Mouse (Mus musculus) heart, embryonic 11.5 days (tissue): ENCODE results near the gene Bscl2. TPM values are rescaled to one million over a fixed set of nuclear protein-coding genes. Genes with fewer than 3 reads are reported as not detected.
"Not testable (repeated sequence)": the region's sequence is repeated elsewhere in the genome, so short reads cannot be mapped to it uniquely, and the experiment has no call there.

ENCODE experiments used
- ATAC-seq: fragments of 200-750 bp; cut with Nextera tagmentation; replicated peaks from 2 replicates; pipeline ENCODE4 v1.8.0; 2017; ENCODE audit warnings: moderate library complexity; ENCODE audit not compliant: insufficient number of reproducible peaks, low FRiP score, low TSS enrichment
- H3K27ac ChIP-seq: fragments of 300-500 bp; sonication (generic); 2 replicates; pipeline ENCODE4 v1.5.1; 2014; ENCODE audit warnings: mild to moderate bottlenecking, low read depth, low read length
- H3K27me3 ChIP-seq: fragments of 300-500 bp; sonication (generic); 2 replicates; pipeline ENCODE4 v1.6.1; 2014; ENCODE audit warnings: mild to moderate bottlenecking, low read length, mixed read lengths; ENCODE audit not compliant: control insufficient read depth, insufficient read depth
- H3K36me3 ChIP-seq: fragments of 300-500 bp; sonication (generic); 2 replicates; pipeline ENCODE4 v1.6.1; 2014; ENCODE audit warnings: mild to moderate bottlenecking, low read length, moderate library complexity, mixed read lengths; ENCODE audit not compliant: control insufficient read depth, insufficient read depth
- H3K4me1 ChIP-seq: fragments of 300-500 bp; sonication (generic); 2 replicates; pipeline ENCODE4 v1.6.1; 2014; ENCODE audit warnings: low read length; ENCODE audit not compliant: control insufficient read depth, insufficient read depth
- H3K4me2 ChIP-seq: fragments of 300-500 bp; sonication (generic); 2 replicates; pipeline ENCODE4 v1.6.1; 2014; ENCODE audit warnings: mild to moderate bottlenecking, moderate library complexity
- H3K4me3 ChIP-seq: fragments of 300-500 bp; sonication (generic); 2 replicates; pipeline ENCODE4 v1.5.1; 2014; ENCODE audit warnings: low read depth, low read length
- H3K9ac ChIP-seq: fragments of 300-500 bp; sonication (generic); 2 replicates; pipeline ENCODE4 v1.6.1; 2014; ENCODE audit warnings: mild to moderate bottlenecking, low read depth, low read length, moderate library complexity
- H3K9me3 ChIP-seq: fragments of 300-500 bp; sonication (generic); replicated peaks from 2 replicates; pipeline ENCODE4 v1.6.1; 2016; ENCODE audit warnings: low read length; ENCODE audit not compliant: control insufficient read depth
- WGBS: fragments of 180-500 bp; shearing (Covaris S2); extraction: QIAGEN DNeasy Blood & Tissue Kit; methylation state at CpG from one replicate; pipeline ENCODE4 v1.1.7; 2014; ENCODE audit not compliant: insufficient replicate concordance; 5-methylcytosine and 5-hydroxymethylcytosine counted together
- microRNA-seq: library from miRNA; unstranded; fragments of <30 nt; microRNA quantifications from one replicate; pipeline ENCODE4, GENCODE M21; 2016; ENCODE audit warnings: borderline number of aligned reads
- polyA plus RNA-seq: library from polyadenylated mRNA; unstranded; fragments of >200 nt; fragmentation: Nextera tagmentation; extraction: Ambion mirVana; gene quantifications from 2 replicates; pipeline ENCODE4 v1.2.1, GENCODE M21; 2014

Bscl2 gene
- polyA plus RNA-seq, 1 experiment from 2014 or later = 41.7 TPM

GRCm38 (mm10) chr19:8897211-8897864, 60.1 kb downstream of the Bscl2 start:
- H3K27me3 ChIP-seq, H3K9me3 ChIP-seq: not testable (repeated sequence)
- Histone ChIP-seq H3K4me1 (peaks cover 14% of the 10 kb centered on the region), H3K4me3 (peak overlapping the region; percentile 98), H3K27ac (peak overlapping the region; percentile 91), H3K36me3 (peaks cover 11% of the 10 kb centered on the region; the same call in 1 of the 2 replicates), H3K4me2 (peak overlapping the region; percentile 82), H3K9ac (peak overlapping the region; percentile 69)
- peak; percentile 27; the same call in 1 of the 2 replicates for ATAC-seq
- 26% methylated on average over 21 of the region's 21 CpGs for WGBS

- H3K9ac ChIP-seq = peak within 1 kb of the TSS; percentile 97
- peak; percentile 98 for ATAC-seq
Measured at GRCm38 (mm10) chr19:8897865-8898495, 60.7 kb downstream of the Bscl2 start, which contains the start of gene Ganab. Gene Ganab, plus strand, starts transcription at chr19:8898071.

More at GRCm38 (mm10) chr19:8897865-8898495, 60.7 kb downstream of the Bscl2 start, which contains the start of gene Ganab:
- H3K4me1 ChIP-seq = peaks cover 14% of the 10 kb centered on the region
- WGBS = under 1% methylated on average over 52 of the region's 53 CpGs
- no peaks in the 10 kb centered on the region for H3K9me3 ChIP-seq
- H3K27me3 ChIP-seq = no peaks in the 10 kb centered on the region
- peak within 1 kb of the TSS; percentile 82 for H3K4me2 ChIP-seq
- peaks cover 14% of the 10 kb centered on the region for H3K36me3 ChIP-seq
- peak within 1 kb of the TSS; percentile 98 for H3K4me3 ChIP-seq
- peak within 1 kb of the TSS; percentile 91 for H3K27ac ChIP-seq

Small RNA genes lying within 50 kb of the gene (microRNA-seq; reads per million reads assigned to microRNA genes)
- 0.27 reads per million for gene Mir5136

Other genes starting within 250 kb of the Bscl2 start
- 0.07 TPM in 1 of 2 replicates, not detected in the other for gene Slc22a8, start 246.2 kb upstream of the Bscl2 start, polyA plus RNA-seq
- not detected in 2 replicates for gene Slc22a6, start 219.4 kb upstream of the Bscl2 start, polyA plus RNA-seq
- gene Chrm1, start 173.7 kb upstream of the Bscl2 start, polyA plus RNA-seq = 0.06 TPM in 1 of 2 replicates, not detected in the other
- 82.6 and 87.8 TPM in 2 replicates for gene Slc3a2, start 114.1 kb upstream of the Bscl2 start, polyA plus RNA-seq
- 56.4 and 58.8 TPM in 2 replicates for gene Wdr74, start 101.6 kb upstream of the Bscl2 start, polyA plus RNA-seq
- 0.99 and 2.2 TPM in 2 replicates for gene 1700092M07Rik, start 96.7 kb upstream of the Bscl2 start, polyA plus RNA-seq
- 82.2 and 85.1 TPM in 2 replicates for gene Stx5a, start 96.1 kb upstream of the Bscl2 start, polyA plus RNA-seq
- gene Nxf1, start 80.4 kb upstream of the Bscl2 start, polyA plus RNA-seq = 126 and 138 TPM in 2 replicates
- gene Tmem223, start 66.5 kb upstream of the Bscl2 start, polyA plus RNA-seq = 146 and 150 TPM in 2 replicates
- 63.9 and 69.9 TPM in 2 replicates for gene Tmem179b, start 63.0 kb upstream of the Bscl2 start, polyA plus RNA-seq
- 12.8 and 14.3 TPM in 2 replicates for gene Taf6l, start 51.0 kb upstream of the Bscl2 start, polyA plus RNA-seq
- gene Polr2g, start 38.9 kb upstream of the Bscl2 start, polyA plus RNA-seq = 138 and 155 TPM in 2 replicates
- gene Zbtb3, start 34.9 kb upstream of the Bscl2 start, polyA plus RNA-seq = 3.9 and 5.2 TPM in 2 replicates
- gene Ttc9c, start 18.1 kb upstream of the Bscl2 start, polyA plus RNA-seq = 32.3 and 34.0 TPM in 2 replicates
- 4.6 and 6.1 TPM in 2 replicates for gene Hnrnpul2, start 17.5 kb upstream of the Bscl2 start, polyA plus RNA-seq
- gene AC129217.1, start 7.7 kb upstream of the Bscl2 start, polyA plus RNA-seq = not detected in 2 replicates
- 3.5 and 4.2 TPM in 2 replicates for gene Gng3, start 1.7 kb downstream of the Bscl2 start, polyA plus RNA-seq
- gene Lrrn4cl, start 13.3 kb downstream of the Bscl2 start, polyA plus RNA-seq = 0.33 and 0.44 TPM in 2 replicates
- 141 and 143 TPM in 2 replicates for gene Ubxn1, start 34.0 kb downstream of the Bscl2 start, polyA plus RNA-seq
- gene Uqcc3, start 43.5 kb downstream of the Bscl2 start, polyA plus RNA-seq = 53.5 and 59.0 TPM in 2 replicates
- gene Lbhd1, start 46.3 kb downstream of the Bscl2 start, polyA plus RNA-seq = 60.1 and 72.4 TPM in 2 replicates
- gene Gm49403, start 46.5 kb downstream of the Bscl2 start, polyA plus RNA-seq = not detected in 2 replicates
- 77.5 and 86.8 TPM in 2 replicates for gene 1810009A15Rik, start 51.4 kb downstream of the Bscl2 start, polyA plus RNA-seq
- gene Gm49416, start 51.5 kb downstream of the Bscl2 start, polyA plus RNA-seq = not detected in 2 replicates
- gene Ints5, start 55.5 kb downstream of the Bscl2 start, polyA plus RNA-seq = 19.2 and 24.6 TPM in 2 replicates
- 66.6 and 81.4 TPM in 2 replicates for gene Ganab, start 60.6 kb downstream of the Bscl2 start, polyA plus RNA-seq
- 33.2 and 35.9 TPM in 2 replicates for gene B3gat3, start 82.9 kb downstream of the Bscl2 start, polyA plus RNA-seq
- 1.2 and 1.7 TPM in 2 replicates for gene Rom1, start 91.9 kb downstream of the Bscl2 start, polyA plus RNA-seq
- gene Eml3, start 92.1 kb downstream of the Bscl2 start, polyA plus RNA-seq = 8.1 and 8.5 TPM in 2 replicates
- gene Mta2, start 104.4 kb downstream of the Bscl2 start, polyA plus RNA-seq = 30.0 and 39.9 TPM in 2 replicates
- 17.1 and 19.8 TPM in 2 replicates for gene Tut1, start 116.4 kb downstream of the Bscl2 start, polyA plus RNA-seq
- 344 TPM in 2 replicates for gene Eef1g, start 129.6 kb downstream of the Bscl2 start, polyA plus RNA-seq
- 15.1 and 17.4 TPM in 2 replicates for gene Ahnak, start 151.8 kb downstream of the Bscl2 start, polyA plus RNA-seq